Mouse (Mus musculus) intestine, postnatal 0 days (tissue): ENCODE results near the gene Lyzl4. TPM values are rescaled to one million over a fixed set of nuclear protein-coding genes. Genes with fewer than 3 reads are reported as not detected.
A peak's percentile ranks its signal among the peaks of the same experiment; 100 is the strongest.

Experiments used
- ATAC-seq: fragments of 200-750 bp; cut with Nextera tagmentation; 2 replicates; pipeline ENCODE4 v1.8.0; 2017; ENCODE audit warnings: mild to moderate bottlenecking, moderate TSS enrichment, moderate library complexity
- H3K27ac ChIP-seq: fragments of 300-500 bp; sonication (generic); 2 replicates; pipeline ENCODE4 v1.5.1; 2014; ENCODE audit warnings: mild to moderate bottlenecking, low read depth, low read length, moderate library complexity
- H3K27me3 ChIP-seq: fragments of 300-500 bp; sonication (generic); replicated peaks from 2 replicates; pipeline ENCODE4 v1.6.1; 2014; ENCODE audit warnings: low read length, mixed read lengths; ENCODE audit not compliant: control insufficient read depth, insufficient read depth
- H3K36me3 ChIP-seq: fragments of 300-500 bp; sonication (generic); 2 replicates; pipeline ENCODE4 v1.6.1; 2014; ENCODE audit warnings: mild to moderate bottlenecking, moderate library complexity; ENCODE audit not compliant: control insufficient read depth, insufficient read depth
- H3K4me1 ChIP-seq: fragments of 300-500 bp; sonication (generic); replicated peaks from 2 replicates; pipeline ENCODE4 v1.6.1; 2014; ENCODE audit warnings: antibody characterized with exemption, low read length, mixed read lengths; ENCODE audit not compliant: control insufficient read depth, insufficient read depth
- H3K4me2 ChIP-seq: fragments of 300-500 bp; sonication (generic); replicated peaks from 2 replicates; pipeline ENCODE4 v1.6.1; 2014; ENCODE audit warnings: low read depth, mild to moderate bottlenecking, moderate library complexity
- H3K4me3 ChIP-seq: fragments of 300-500 bp; sonication (generic); 2 replicates; pipeline ENCODE4 v1.5.1; 2014; ENCODE audit warnings: low read depth, low read length
- H3K9ac ChIP-seq: fragments of 300-500 bp; sonication (generic); 2 replicates; pipeline ENCODE4 v1.6.1; 2014; ENCODE audit warnings: mild to moderate bottlenecking, low read depth, low read length
- H3K9me3 ChIP-seq: fragments of 300-500 bp; sonication (generic); 2 replicates; pipeline ENCODE4 v1.6.1; 2016; ENCODE audit warnings: mixed run types; ENCODE audit not compliant: control insufficient read depth
- CTCF ChIP-seq: sonication (generic); IDR thresholded peaks from 2 replicates; pipeline ENCODE4 v1.5.1; 2016; ENCODE audit warnings: low read depth, mild to moderate bottlenecking, control low read depth, antibody characterized with exemption, moderate library complexity
- whole genome bisulfite sequencing: fragments of 180-500 bp; shearing (Covaris S2); extraction: QIAGEN DNeasy Blood & Tissue Kit; methylation state at CpG from one replicate; pipeline ENCODE4 v1.1.7; 2014; 5-methylcytosine and 5-hydroxymethylcytosine counted together
- polyA plus RNA-seq: library from polyadenylated mRNA; unstranded; fragments of >200 nt; fragmentation: Nextera tagmentation; extraction: Ambion mirVana; gene quantifications from 2 replicates; pipeline ENCODE4 v1.2.1, GENCODE M21; 2015

Lyzl4 gene
- polyA plus RNA-seq, result 0.34 TPM in 1 of 2 replicates, not detected in the other

GRCm38 (mm10) chr9:121642001-121642400 lies at the start of gene Lyzl4:
Gene Lyzl4 (minus strand): TSS chr9:121642096.
- Histone ChIP-seq H3K9ac (peak within 1 kb of the TSS; percentile 59), H3K27ac (peak within 1 kb of the TSS; percentile 71), H3K36me3 (no peaks in the 10 kb centered on the region), H3K4me3 (peak within 1 kb of the TSS; percentile 69), H3K27me3 (peaks cover 7% of the 10 kb centered on the region; the same call in 1 of the 2 replicates), H3K9me3 (no peaks in the 10 kb centered on the region), H3K4me1 (peaks cover 17% of the 10 kb centered on the region), H3K4me2 (peak within 1 kb of the TSS; percentile 88)
- WGBS, result under 1% methylated on average over 26 of the region's 26 CpGs
- peak; percentile 83 for TF ChIP-seq CTCF
- peak; percentile 64 for ATAC-seq

- Histone ChIP-seq H3K4me2 (no peak overlapping the region), H3K9ac (no peak overlapping the region), H3K27ac (no peak overlapping the region), H3K27me3 (no peaks in the 10 kb centered on the region), H3K36me3 (peaks cover 69% of the 10 kb centered on the region), H3K9me3 (no peaks in the 10 kb centered on the region), H3K4me1 (no peaks in the 10 kb centered on the region), H3K4me3 (no peak overlapping the region)
- no peak for TF ChIP-seq CTCF
- WGBS, result 81% methylated on average over 7 of the region's 7 CpGs
- ATAC-seq, result no peak
Measured at GRCm38 (mm10) chr9:121690734-121691133, 48.8 kb upstream of the Lyzl4 start.

- 80% methylated on average over 15 of the region's 15 CpGs for WGBS
- ATAC-seq, result no peak
- TF ChIP-seq CTCF, result no peak
Measured at GRCm38 (mm10) chr9:121690200-121690651, 48.3 kb upstream of the Lyzl4 start.

GRCm38 (mm10) chr9:121684702-121685101 lies 42.8 kb upstream of the Lyzl4 start:
- ATAC-seq, result no peak
- no peaks in the 10 kb centered on the region for H3K27me3 ChIP-seq
- no peak overlapping the region for H3K4me3 ChIP-seq
- no peak overlapping the region for H3K4me2 ChIP-seq
- 56% methylated on average over 7 of the region's 7 CpGs for WGBS
- no peaks in the 10 kb centered on the region for H3K9me3 ChIP-seq
- no peak overlapping the region for H3K27ac ChIP-seq
- H3K4me1 ChIP-seq, result no peaks in the 10 kb centered on the region
- no peak overlapping the region for H3K9ac ChIP-seq
- no peak for TF ChIP-seq CTCF
- H3K36me3 ChIP-seq, result peaks cover 62% of the 10 kb centered on the region

More at GRCm38 (mm10) chr9:121690200-121690651, 48.3 kb upstream of the Lyzl4 start:
- no peaks in the 10 kb centered on the region for H3K9me3 ChIP-seq
- no peaks in the 10 kb centered on the region for H3K4me1 ChIP-seq
- no peak overlapping the region for H3K4me3 ChIP-seq
- no peaks in the 10 kb centered on the region for H3K27me3 ChIP-seq
- H3K9ac ChIP-seq, result no peak overlapping the region
- no peak overlapping the region for H3K4me2 ChIP-seq
- no peak overlapping the region for H3K27ac ChIP-seq
- H3K36me3 ChIP-seq, result peaks cover 69% of the 10 kb centered on the region

- peaks cover 44% of the 10 kb centered on the region for H3K36me3 ChIP-seq
- H3K27ac ChIP-seq, result no peak overlapping the region
- H3K9ac ChIP-seq, result no peak overlapping the region
- no peak overlapping the region for H3K4me3 ChIP-seq
- H3K4me1 ChIP-seq, result no peaks in the 10 kb centered on the region
- 79% methylated on average over 18 of the region's 18 CpGs for WGBS
- no peaks in the 10 kb centered on the region for H3K9me3 ChIP-seq
- ATAC-seq, result no peak
- no peak overlapping the region for H3K4me2 ChIP-seq
- no peaks in the 10 kb centered on the region for H3K27me3 ChIP-seq
- no peak for TF ChIP-seq CTCF
Measured at GRCm38 (mm10) chr9:121682037-121682680, 40.3 kb upstream of the Lyzl4 start.

GRCm38 (mm10) chr9:121681191-121681590 lies 39.3 kb upstream of the Lyzl4 start:
- WGBS, result 69% methylated on average over 8 of the region's 8 CpGs

More at GRCm38 (mm10) chr9:121681191-121681590, 39.3 kb upstream of the Lyzl4 start:
- ATAC-seq, result no peak
- Histone ChIP-seq H3K36me3 (peaks cover 36% of the 10 kb centered on the region), H3K4me1 (no peaks in the 10 kb centered on the region), H3K4me2 (no peak overlapping the region), H3K9ac (no peak overlapping the region), H3K27me3 (no peaks in the 10 kb centered on the region), H3K27ac (no peak overlapping the region), H3K4me3 (no peak overlapping the region), H3K9me3 (no peaks in the 10 kb centered on the region)
- no peak for TF ChIP-seq CTCF
